Mouse (Mus musculus) frontal cortex, adult (tissue): Measurements from ENCODE around the gene Hmgxb4.

Experiments used
- ATAC-seq: cut with Nextera tagmentation; 2 replicates; pipeline ENCODE4 v1.9.2; 2017; ENCODE audit warnings: mild to moderate bottlenecking, moderate library complexity, mixed read lengths; ENCODE audit not compliant: low TSS enrichment

Hmgxb4 gene

DNA sequence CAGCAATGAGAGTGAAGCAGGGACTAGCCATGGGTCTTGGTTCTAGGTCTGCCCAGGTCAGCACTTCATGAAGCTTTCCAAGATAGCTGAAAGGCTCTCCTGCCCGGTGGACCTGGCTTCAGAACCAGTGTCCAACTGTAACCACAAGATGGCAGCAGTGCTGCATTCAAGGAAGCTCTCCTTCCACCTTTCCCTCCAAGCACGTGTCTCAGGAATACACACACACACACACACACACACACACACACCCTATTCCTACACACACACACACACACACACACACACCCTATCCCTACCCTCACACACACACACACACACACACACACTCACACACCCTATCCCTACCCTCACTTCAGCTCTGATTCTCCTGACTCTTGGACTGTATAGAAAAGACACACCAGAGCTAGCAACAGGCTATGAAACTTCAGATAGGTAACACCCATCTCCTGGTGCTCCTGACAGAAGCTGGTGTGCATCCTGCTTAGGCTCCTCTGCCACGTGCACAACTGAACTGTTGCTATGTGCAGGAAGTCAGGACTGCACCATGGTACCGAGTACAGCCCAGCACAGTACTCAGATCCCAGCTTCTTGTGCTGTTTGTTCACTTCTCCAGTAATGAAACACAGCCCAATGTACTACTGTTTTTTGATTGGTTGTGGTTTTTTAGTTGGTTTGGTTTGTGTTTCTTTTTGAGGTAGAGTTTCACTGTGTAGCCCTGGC is 78.6 kb downstream of the Hmgxb4 start:
- peak; percentile 92 for ATAC-seq

DNA sequence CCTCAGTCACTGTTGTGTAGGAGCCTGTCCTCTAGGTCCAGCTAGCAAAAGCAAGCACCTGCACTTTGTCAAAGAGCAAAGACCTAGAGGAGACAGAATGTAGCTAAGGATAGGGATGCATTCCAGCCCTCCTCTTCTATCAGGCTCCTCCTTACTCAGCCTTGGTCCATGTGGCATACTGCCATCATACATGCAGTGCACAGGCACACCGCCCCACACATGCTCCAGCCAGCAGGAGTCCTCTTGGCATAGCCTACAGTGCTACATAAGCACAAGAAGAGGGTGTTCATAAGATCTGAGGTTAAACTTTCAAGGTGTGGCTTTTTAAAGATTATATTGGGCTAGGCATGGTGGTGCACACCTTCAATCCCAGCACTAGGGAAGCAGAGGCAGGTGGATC is 81.7 kb downstream of the Hmgxb4 start:
- no peak for ATAC-seq

DNA sequence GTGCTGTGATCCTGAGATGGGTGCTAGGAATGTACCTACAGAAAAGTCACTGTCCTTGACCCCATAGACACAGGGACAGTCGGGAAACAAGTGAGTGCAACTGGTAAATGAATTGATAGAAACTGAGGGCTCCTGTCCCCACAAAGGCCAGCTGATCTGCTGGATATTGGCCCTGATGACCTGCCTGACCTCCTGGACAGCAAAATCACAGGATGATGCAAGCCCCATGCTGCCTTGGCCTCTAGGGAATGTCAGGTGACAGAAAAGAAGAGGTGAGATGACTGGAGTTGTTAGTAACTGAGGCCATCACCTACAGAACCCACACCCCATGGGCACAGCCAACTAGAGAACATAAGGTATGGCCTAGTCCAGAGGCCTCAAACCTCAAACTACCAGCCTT is 85.1 kb downstream of the Hmgxb4 start:
- no peak for ATAC-seq

DNA sequence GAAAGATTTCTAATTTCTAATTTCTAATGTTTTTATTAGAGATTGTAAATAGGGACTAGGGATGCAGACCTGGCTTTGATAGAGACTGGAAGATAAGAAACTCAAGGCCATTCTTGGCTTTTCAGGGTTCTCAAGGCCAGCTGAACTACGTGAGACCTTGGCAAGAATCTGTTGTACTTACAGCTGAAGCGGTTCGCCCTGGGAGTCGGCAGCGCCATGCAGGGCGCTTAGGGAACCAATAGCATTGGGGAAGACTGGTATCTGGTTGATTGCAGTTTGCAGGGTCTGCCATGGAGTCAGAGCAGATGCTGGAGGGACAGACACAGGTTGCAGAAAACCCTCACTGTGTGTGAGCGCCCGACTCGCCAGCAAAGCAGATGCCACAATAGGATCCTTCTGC is 85.7 kb downstream of the Hmgxb4 start:
- ATAC-seq = no peak
